Mouse (Mus musculus) stomach, postnatal 0 days (tissue): Measurements from ENCODE around the gene Bbx.

Experiments
- CTCF ChIP-seq: IDR thresholded peaks from 2 replicates; pipeline ENCODE4 v1.5.1; 2016; ENCODE audit warnings: antibody characterized with exemption, low read depth, mild to moderate bottlenecking, moderate library complexity
- EP300 ChIP-seq: optimal IDR thresholded peaks from 2 replicates; pipeline ENCODE3; 2016; ENCODE audit warnings: antibody characterized with exemption

DNA sequence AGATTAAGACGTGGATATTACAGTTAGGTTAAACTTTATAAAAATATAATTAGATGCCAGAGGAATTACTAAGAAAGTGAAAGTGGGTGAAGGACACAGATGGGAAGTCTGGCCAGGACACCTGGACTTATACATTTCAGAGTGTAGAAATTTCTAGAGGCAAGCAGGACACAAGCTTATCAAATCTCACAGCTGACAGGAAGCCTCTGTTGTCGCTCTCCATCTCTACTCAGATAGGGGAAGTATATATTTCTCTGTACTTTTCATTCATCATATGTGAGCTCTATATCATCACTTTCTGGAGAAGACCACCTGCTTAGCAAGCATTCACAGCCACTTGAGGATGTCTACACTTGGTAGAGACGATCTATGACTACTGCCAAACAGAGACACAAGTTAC, 113.9 kb downstream of the Bbx start:
- no peak for TF ChIP-seq CTCF
- no peak for TF ChIP-seq EP300
